Mouse (Mus musculus): ENCODE results near the gene Prpf19. TPM values are rescaled to one million over a fixed set of nuclear protein-coding genes. Genes with fewer than 3 reads are reported as not detected.

Gene Prpf19
- polyA plus RNA-seq, 2 experiments: 43.6 to 360 TPM

GRCm38 (mm10) chr19:10880085-10880974 is 14.7 kb upstream of the Prpf19 start:
- WGBS: 43% methylated on average over 7 of the region's 7 CpGs
- peak overlapping the region; percentile 76 for H3K9ac ChIP-seq (ENCODE audit: low read depth, low read length, severe bottlenecking)
- peaks cover 3% of the 10 kb centered on the region; the same call in 1 of the 2 replicates for H3K36me3 ChIP-seq (ENCODE audit: control insufficient read depth, insufficient read depth, low read length)
- peaks cover 13% of the 10 kb centered on the region for H3K4me1 ChIP-seq (ENCODE audit: control insufficient read depth, insufficient read depth, low read length)
- peaks cover 7% of the 10 kb centered on the region; the same call in 1 of the 2 replicates for H3K9me3 ChIP-seq (ENCODE audit: control insufficient read depth, low read length)
- peak overlapping the region; percentile 98; the same call in 1 of the 2 replicates for H3K27ac ChIP-seq (replicated peaks; ENCODE audit: low read depth, low read length)
- ATAC-seq (ENCODE audit: low FRiP score, low read depth): no peak
- peak overlapping the region; percentile 51 for H3K4me3 ChIP-seq (replicated peaks; ENCODE audit: low read length)
- DNase-seq (ENCODE audit: low spot score): peak; percentile 16
- H3K4me2 ChIP-seq (replicated peaks; ENCODE audit: low read depth, low read length, severe bottlenecking): peak overlapping the region; percentile 92
- no peak for TF ChIP-seq POLR2A (IDR thresholded peaks at IDR 0.05; ENCODE audit: borderline replicate concordance, extremely low read depth, insufficient read depth, insufficient read length)
- no peaks in the 10 kb centered on the region for H3K27me3 ChIP-seq (ENCODE audit: control insufficient read depth, insufficient read depth, low read length)

GRCm38 (mm10) chr19:10880975-10881425 is 14.0 kb upstream of the Prpf19 start:
- Histone ChIP-seq H3K4me2 (replicated peaks; ENCODE audit: low read depth, low read length, severe bottlenecking) (peak overlapping the region; percentile 92), H3K4me1 (ENCODE audit: control insufficient read depth, insufficient read depth, low read length) (peaks cover 13% of the 10 kb centered on the region), H3K27ac (replicated peaks; ENCODE audit: low read depth, low read length) (peak overlapping the region; percentile 98), H3K4me3 (replicated peaks; ENCODE audit: low read length) (peak overlapping the region; percentile 51), H3K9me3 (ENCODE audit: control insufficient read depth, low read length) (peaks cover 9% of the 10 kb centered on the region; the same call in 1 of the 2 replicates), H3K36me3 (ENCODE audit: control insufficient read depth, insufficient read depth, low read length) (peaks cover 3% of the 10 kb centered on the region; the same call in 1 of the 2 replicates), H3K27me3 (ENCODE audit: control insufficient read depth, insufficient read depth, low read length) (no peaks in the 10 kb centered on the region), H3K9ac (ENCODE audit: low read depth, low read length, severe bottlenecking) (peak overlapping the region; percentile 76)
- DNase-seq (ENCODE audit: low spot score) (peak; percentile 38), ATAC-seq (ENCODE audit: low FRiP score, low read depth) (peak; percentile 69)
- 2% methylated on average over 11 of the region's 14 CpGs for WGBS
- TF ChIP-seq POLR2A (IDR thresholded peaks at IDR 0.05; ENCODE audit: borderline replicate concordance, extremely low read depth, insufficient read depth, insufficient read length): no peak

- H3K4me3 ChIP-seq (replicated peaks; ENCODE audit: low read length): peak within 1 kb of the TSS; percentile 51
- H3K4me2 ChIP-seq (replicated peaks; ENCODE audit: low read depth, low read length, severe bottlenecking): peak within 1 kb of the TSS; percentile 92
- peak; percentile 99 for DNase-seq (ENCODE audit: low spot score)
- under 1% methylated on average over 49 of the region's 49 CpGs for WGBS
- peak; percentile 84; the same call in 1 of the 2 replicates for TF ChIP-seq POLR2A (IDR thresholded peaks at IDR 0.05; ENCODE audit: borderline replicate concordance, extremely low read depth, insufficient read depth, insufficient read length)
- peaks cover 9% of the 10 kb centered on the region; the same call in 1 of the 2 replicates for H3K9me3 ChIP-seq (ENCODE audit: control insufficient read depth, low read length)
- peak within 1 kb of the TSS; percentile 76 for H3K9ac ChIP-seq (ENCODE audit: low read depth, low read length, severe bottlenecking)
- H3K36me3 ChIP-seq (ENCODE audit: control insufficient read depth, insufficient read depth, low read length): peaks cover 3% of the 10 kb centered on the region; the same call in 1 of the 2 replicates
- no peaks in the 10 kb centered on the region for H3K27me3 ChIP-seq (ENCODE audit: control insufficient read depth, insufficient read depth, low read length)
- peaks cover 13% of the 10 kb centered on the region for H3K4me1 ChIP-seq (ENCODE audit: control insufficient read depth, insufficient read depth, low read length)
- peak; percentile 89 for ATAC-seq (ENCODE audit: low FRiP score, low read depth)
- H3K27ac ChIP-seq (replicated peaks; ENCODE audit: low read depth, low read length): peak within 1 kb of the TSS; percentile 98
Measured at GRCm38 (mm10) chr19:10881426-10882154, 13.4 kb upstream of the Prpf19 start, which contains the start of gene Tmem109. Gene Tmem109 (minus strand): TSS chr19:10882001.

DNA sequence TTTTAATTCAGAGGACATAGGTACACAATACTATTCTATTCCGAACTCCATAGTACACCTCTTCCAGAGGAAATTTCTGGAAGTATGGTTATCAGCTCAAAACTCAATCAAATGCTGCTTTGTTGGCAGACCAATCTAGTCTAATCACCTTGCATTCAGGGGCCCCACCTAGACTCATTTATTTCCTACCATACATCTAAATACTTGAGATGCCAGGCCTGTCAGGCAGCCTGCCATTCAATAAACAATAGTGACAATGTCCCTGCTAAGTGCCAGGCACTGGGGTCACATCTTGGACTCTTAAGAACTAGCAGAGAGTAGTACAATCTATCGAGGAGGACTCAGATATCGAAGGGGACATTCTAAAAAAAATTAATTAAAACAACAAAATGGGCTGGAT is 2.8 kb upstream of the Prpf19 start:
- Histone ChIP-seq H3K4me2 (replicated peaks; ENCODE audit: low read depth, low read length, severe bottlenecking) (no peak overlapping the region), H3K9me3 (ENCODE audit: control insufficient read depth, low read length) (no peaks in the 10 kb centered on the region), H3K9ac (ENCODE audit: low read depth, low read length, severe bottlenecking) (no peak overlapping the region), H3K27ac (replicated peaks; ENCODE audit: low read depth, low read length) (no peak overlapping the region), H3K4me1 (ENCODE audit: control insufficient read depth, insufficient read depth, low read length) (peaks cover 11% of the 10 kb centered on the region; the same call in 1 of the 2 replicates), H3K4me3 (replicated peaks; ENCODE audit: low read length) (no peak overlapping the region), H3K36me3 (ENCODE audit: control insufficient read depth, insufficient read depth, low read length) (no peaks in the 10 kb centered on the region), H3K27me3 (ENCODE audit: control insufficient read depth, insufficient read depth, low read length) (no peaks in the 10 kb centered on the region)
- no peak for ATAC-seq (ENCODE audit: low FRiP score, low read depth)
- TF ChIP-seq POLR2A (IDR thresholded peaks at IDR 0.05; ENCODE audit: borderline replicate concordance, extremely low read depth, insufficient read depth, insufficient read length): no peak
- DNase-seq (ENCODE audit: low spot score): no peak
- 94% methylated on average over 3 of the region's 3 CpGs for WGBS

DNA sequence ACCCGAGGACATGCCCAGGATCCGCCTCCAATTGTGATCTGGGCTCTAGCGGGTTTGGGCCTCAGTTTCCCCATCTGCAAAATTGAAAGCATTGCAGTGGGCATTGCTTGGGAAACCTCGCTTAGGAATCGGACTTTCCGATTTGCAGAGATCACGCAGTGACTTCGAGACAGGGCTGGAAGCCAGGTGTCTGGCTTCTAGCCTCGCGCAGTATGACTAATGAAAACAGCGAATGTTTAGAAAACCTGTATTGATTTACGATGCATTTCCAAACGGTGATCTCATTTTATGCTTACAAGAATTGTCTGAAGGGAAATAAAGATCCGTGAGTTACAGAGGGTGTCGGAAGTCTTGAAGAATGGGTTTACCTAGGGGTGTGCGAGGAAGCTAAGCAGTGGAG is 677 bp downstream of the Prpf19 start:
- peak overlapping the region; percentile 94 for H3K9ac ChIP-seq (ENCODE audit: low read depth, low read length, severe bottlenecking)
- no peaks in the 10 kb centered on the region for H3K27me3 ChIP-seq (ENCODE audit: control insufficient read depth, insufficient read depth, low read length)
- WGBS: 1% methylated on average over 16 of the region's 16 CpGs

More for the DNA sequence above, 677 bp downstream of the Prpf19 start:
- TF ChIP-seq POLR2A (IDR thresholded peaks at IDR 0.05; ENCODE audit: borderline replicate concordance, extremely low read depth, insufficient read depth, insufficient read length): no peak
- no peak for ATAC-seq (ENCODE audit: low FRiP score, low read depth)
- Histone ChIP-seq H3K27ac (replicated peaks; ENCODE audit: low read depth, low read length) (peak overlapping the region; percentile 93), H3K36me3 (ENCODE audit: control insufficient read depth, insufficient read depth, low read length) (peaks cover 28% of the 10 kb centered on the region), H3K4me1 (ENCODE audit: control insufficient read depth, insufficient read depth, low read length) (peaks cover 11% of the 10 kb centered on the region; the same call in 1 of the 2 replicates), H3K4me2 (replicated peaks; ENCODE audit: low read depth, low read length, severe bottlenecking) (peak overlapping the region; percentile 87), H3K4me3 (replicated peaks; ENCODE audit: low read length) (peak overlapping the region; percentile 95), H3K9me3 (ENCODE audit: control insufficient read depth, low read length) (no peaks in the 10 kb centered on the region)
- DNase-seq (ENCODE audit: low spot score): peak; percentile 57

Data from limb, embryonic 14.5 days (tissue).